Mouse (Mus musculus) erythroblast, embryonic 14.5 days (primary cell): Measurements from ENCODE around the gene Igf2bp2. TPM values are rescaled to one million over a fixed set of nuclear protein-coding genes. Genes with fewer than 3 reads are reported as not detected.
A peak's percentile ranks its signal among the peaks of the same experiment; 100 is the strongest.

Source experiments
- H3K27me3 ChIP-seq: 2 replicates; pipeline ENCODE4 v1.6.1; 2012; ENCODE audit warnings: inconsistent platforms; ENCODE audit not compliant: control insufficient read depth
- H3K36me3 ChIP-seq: 2 replicates; pipeline ENCODE4 v1.6.1; 2012; ENCODE audit warnings: mild to moderate bottlenecking, inconsistent platforms; ENCODE audit not compliant: control insufficient read depth
- H3K4me1 ChIP-seq: 2 replicates; pipeline ENCODE4 v1.6.1; 2012; ENCODE audit warnings: inconsistent platforms; ENCODE audit not compliant: control insufficient read depth
- H3K4me3 ChIP-seq: replicated peaks from 2 replicates; pipeline ENCODE3; 2012; ENCODE audit warnings: moderate library complexity, mild to moderate bottlenecking, inconsistent platforms
- H3K9me3 ChIP-seq: 2 replicates; pipeline ENCODE4 v1.6.1; 2012; ENCODE audit warnings: low read length, inconsistent platforms, mixed read lengths; ENCODE audit not compliant: control insufficient read depth
- GATA1 ChIP-seq: IDR thresholded peaks from 2 replicates; pipeline ENCODE4 v1.6.1; 2012; ENCODE audit warnings: low read length, inconsistent platforms, mixed read lengths
- TAL1 ChIP-seq: IDR thresholded peaks from 3 replicates; pipeline ENCODE4 v1.6.1; 2012; ENCODE audit warnings: low read length, inconsistent platforms, mixed read lengths
- polyA plus RNA-seq: library from polyadenylated mRNA; stranded (reverse); fragments of >175 nt; gene quantifications from 2 replicates; pipeline ENCODE4 v1.2.3, GENCODE M21; 2012

The Igf2bp2 gene
- polyA plus RNA-seq, 1 experiment = 0.22 TPM

- peaks cover 91% of the 10 kb centered on the region for H3K36me3 ChIP-seq
- TF ChIP-seq TAL1 (no peak), GATA1 (no peak)
Observed at GRCm38 (mm10) chr16:22045930-22046329, 117.2 kb downstream of the Igf2bp2 start.

GRCm38 (mm10) chr16:22043830-22044229, 119.3 kb downstream of the Igf2bp2 start:
- peaks cover 98% of the 10 kb centered on the region for H3K36me3 ChIP-seq
- TF ChIP-seq TAL1 (no peak), GATA1 (no peak)
- H3K4me1 ChIP-seq = no peaks in the 10 kb centered on the region
- no peak overlapping the region for H3K4me3 ChIP-seq
- H3K9me3 ChIP-seq = no peaks in the 10 kb centered on the region
- no peaks in the 10 kb centered on the region for H3K27me3 ChIP-seq

More at GRCm38 (mm10) chr16:22045930-22046329, 117.2 kb downstream of the Igf2bp2 start:
- no peaks in the 10 kb centered on the region for H3K27me3 ChIP-seq
- no peak overlapping the region for H3K4me3 ChIP-seq
- H3K9me3 ChIP-seq = no peaks in the 10 kb centered on the region
- no peaks in the 10 kb centered on the region for H3K4me1 ChIP-seq

DNA sequence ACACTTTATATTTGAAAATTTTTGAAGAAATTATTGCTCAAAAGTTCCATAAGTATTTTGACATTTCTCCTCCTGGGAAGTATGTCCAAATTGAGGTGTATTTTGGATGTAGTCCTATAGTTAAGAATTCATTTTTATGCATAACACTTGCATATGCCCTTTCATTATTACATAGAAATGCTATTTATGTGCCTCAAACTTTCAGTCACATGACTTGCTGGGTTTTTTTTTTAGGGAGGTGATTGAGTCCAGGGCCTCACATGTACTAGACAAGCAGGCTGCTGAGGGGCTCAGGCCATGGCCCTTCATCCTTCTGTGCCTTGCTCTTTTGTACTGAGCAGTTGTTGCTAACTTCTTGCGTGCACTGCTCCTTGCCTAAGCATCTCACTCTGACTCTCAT, 123.1 kb downstream of the Igf2bp2 start:
- H3K4me1 ChIP-seq = no peaks in the 10 kb centered on the region
- H3K9me3 ChIP-seq = no peaks in the 10 kb centered on the region
- no peak for TF ChIP-seq TAL1
- peaks cover 89% of the 10 kb centered on the region for H3K36me3 ChIP-seq
- H3K27me3 ChIP-seq = no peaks in the 10 kb centered on the region
- no peak overlapping the region for H3K4me3 ChIP-seq

- Histone ChIP-seq H3K4me1 (no peaks in the 10 kb centered on the region), H3K36me3 (peaks cover 74% of the 10 kb centered on the region), H3K9me3 (no peaks in the 10 kb centered on the region), H3K4me3 (no peak overlapping the region), H3K27me3 (no peaks in the 10 kb centered on the region)
- TF ChIP-seq TAL1 (no peak), GATA1 (no peak)
Observed at GRCm38 (mm10) chr16:22038554-22038953, 124.5 kb downstream of the Igf2bp2 start.

GRCm38 (mm10) chr16:22027474-22027873, 135.6 kb downstream of the Igf2bp2 start:
- Histone ChIP-seq H3K9me3 (no peaks in the 10 kb centered on the region), H3K4me1 (no peaks in the 10 kb centered on the region), H3K4me3 (no peak overlapping the region), H3K27me3 (no peaks in the 10 kb centered on the region), H3K36me3 (peaks cover 97% of the 10 kb centered on the region)
- TF ChIP-seq GATA1 (no peak), TAL1 (no peak)

DNA sequence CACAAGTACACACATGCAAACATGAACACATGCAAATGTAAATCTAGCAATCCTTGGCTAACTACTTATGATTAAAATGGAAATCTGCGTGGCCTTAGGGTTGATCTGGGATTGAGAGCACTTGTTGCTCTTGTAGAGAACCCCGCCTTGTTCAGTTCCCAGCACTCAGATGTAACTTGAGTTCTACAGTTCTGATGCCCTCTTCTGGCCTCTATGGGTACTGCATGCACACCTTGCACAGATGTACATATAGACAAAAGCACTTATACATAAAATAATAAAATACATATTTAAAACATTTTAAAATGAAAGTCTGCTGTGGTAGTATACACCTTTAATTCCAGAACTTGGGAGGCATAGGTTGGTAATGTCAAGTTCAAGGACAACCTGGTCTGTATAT, 141.0 kb downstream of the Igf2bp2 start:
- no peaks in the 10 kb centered on the region; the same call in 1 of the 2 replicates for H3K27me3 ChIP-seq
- H3K9me3 ChIP-seq = peaks cover 6% of the 10 kb centered on the region
- H3K4me3 ChIP-seq = no peak overlapping the region
- TF ChIP-seq GATA1 (no peak), TAL1 (no peak)
- H3K4me1 ChIP-seq = no peaks in the 10 kb centered on the region
- H3K36me3 ChIP-seq = peaks cover 97% of the 10 kb centered on the region

DNA sequence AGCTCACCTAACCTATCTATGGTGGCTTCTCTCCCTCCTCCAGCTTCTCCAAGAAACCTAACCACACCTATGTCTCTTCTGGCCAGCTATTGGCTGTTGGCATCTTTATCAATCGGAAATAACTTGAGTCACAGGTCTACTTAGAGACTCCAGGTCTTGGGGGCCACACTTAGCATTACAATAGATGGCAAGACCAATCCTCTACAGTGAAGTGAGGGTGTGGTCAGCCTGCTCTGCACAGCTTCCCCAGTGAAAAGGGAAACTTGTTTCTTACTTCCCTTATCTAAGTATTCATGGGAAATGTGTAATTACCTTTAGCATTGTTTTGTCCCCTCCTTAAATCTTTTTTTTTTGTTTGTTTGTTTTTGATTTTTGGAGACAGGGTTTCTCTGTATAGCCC, 147.5 kb downstream of the Igf2bp2 start:
- Histone ChIP-seq H3K9me3 (no peaks in the 10 kb centered on the region), H3K36me3 (peaks cover 97% of the 10 kb centered on the region), H3K4me1 (peaks cover 38% of the 10 kb centered on the region), H3K27me3 (no peaks in the 10 kb centered on the region), H3K4me3 (no peak overlapping the region)
- TF ChIP-seq GATA1 = no peak
- TF ChIP-seq TAL1 = no peak

- Histone ChIP-seq H3K36me3 (peaks cover 37% of the 10 kb centered on the region), H3K4me3 (peak overlapping the region; percentile 100), H3K27me3 (peaks cover 13% of the 10 kb centered on the region), H3K9me3 (no peaks in the 10 kb centered on the region), H3K4me1 (peaks cover 49% of the 10 kb centered on the region)
- TF ChIP-seq GATA1 (no peak), TAL1 (no peak)
Observed at GRCm38 (mm10) chr16:22009596-22009995, 153.5 kb downstream of the Igf2bp2 start.

DNA sequence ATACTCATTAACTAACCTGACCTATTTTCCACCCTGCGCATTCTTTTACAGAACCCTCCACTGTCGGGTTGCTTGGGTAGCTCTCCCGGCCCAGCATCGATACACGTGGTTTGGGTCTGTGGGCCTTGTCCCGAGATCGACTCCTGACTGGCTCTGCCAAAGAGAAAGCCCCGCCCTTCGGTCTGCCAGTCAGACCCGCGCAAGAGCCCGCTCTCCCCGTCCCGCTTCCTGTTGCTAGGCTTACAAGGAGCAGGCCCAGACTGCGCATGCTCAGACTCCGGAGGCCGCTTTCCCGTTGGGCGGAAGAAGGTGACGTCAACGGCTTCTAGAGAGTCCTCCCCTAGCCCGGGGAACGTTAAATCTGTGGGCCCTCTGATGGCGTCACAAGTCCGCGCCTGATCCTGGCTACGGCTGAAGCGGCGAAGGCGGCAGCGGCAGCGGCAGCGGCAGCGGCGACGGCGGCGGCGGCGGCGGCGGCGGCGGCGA, 154.0 kb downstream of the Igf2bp2 start, which contains the start of gene Senp2:
Gene Senp2 (plus strand): TSS at position 386 of the 486 bp plus-strand sequence.
- peaks cover 16% of the 10 kb centered on the region for H3K27me3 ChIP-seq
- no peaks in the 10 kb centered on the region for H3K9me3 ChIP-seq
- TF ChIP-seq TAL1 (no peak), GATA1 (no peak)
- H3K4me1 ChIP-seq = peaks cover 49% of the 10 kb centered on the region
- peaks cover 33% of the 10 kb centered on the region for H3K36me3 ChIP-seq
- peak within 1 kb of the TSS; percentile 100 for H3K4me3 ChIP-seq

Other genes with a start within 250 kb of the Igf2bp2 start
- 0.16 and 0.24 TPM in 2 replicates for gene Tmem41a, start 215.7 kb downstream of the Igf2bp2 start, polyA plus RNA-seq
- 0.06 and 0.08 TPM in 2 replicates for gene Liph, start 167.6 kb downstream of the Igf2bp2 start, polyA plus RNA-seq
- gene Senp2, start 153.8 kb downstream of the Igf2bp2 start, polyA plus RNA-seq = 1.5 TPM in 2 replicates
- 7.1 and 8.3 TPM in 2 replicates for gene Tra2b, start 102.7 kb upstream of the Igf2bp2 start, polyA plus RNA-seq